Mouse (Mus musculus) hindbrain, embryonic 14.5 days (tissue): ENCODE measurements at regions not wholly inside any gene's neighbourhood (a gene's known extent, or its start where the extent isn't known, plus 50 kb on each side); places are given as distances from the start of the nearest gene placed in this dataset.

Source experiments
- ATAC-seq: fragments of 200-750 bp; cut with Nextera tagmentation; 2 replicates; pipeline ENCODE4 v1.8.0; 2017; ENCODE audit warnings: moderate number of reproducible peaks, mild to moderate bottlenecking, moderate TSS enrichment, moderate library complexity; ENCODE audit not compliant: low FRiP score
- DNase-seq: peaks from one replicate; pipeline ENCODE4 v3.0.0-alpha.2; 2015; ENCODE audit warnings: low spot score
- H3K27ac ChIP-seq: fragments of 300-500 bp; sonication (generic); 2 replicates; pipeline ENCODE4 v1.5.1; 2014; ENCODE audit warnings: mild to moderate bottlenecking, moderate library complexity
- H3K27me3 ChIP-seq: fragments of 300-500 bp; sonication (generic); 2 replicates; pipeline ENCODE4 v1.6.1; 2014; ENCODE audit warnings: mild to moderate bottlenecking, low read length, mixed read lengths; ENCODE audit not compliant: control insufficient read depth, insufficient read depth
- H3K36me3 ChIP-seq: fragments of 300-500 bp; sonication (generic); replicated peaks from 2 replicates; pipeline ENCODE4 v1.6.1; 2014; ENCODE audit not compliant: control insufficient read depth, insufficient read depth
- H3K4me1 ChIP-seq: fragments of 300-500 bp; sonication (generic); replicated peaks from 2 replicates; pipeline ENCODE4 v1.6.1; 2014; ENCODE audit warnings: antibody characterized with exemption, low read length, mixed read lengths; ENCODE audit not compliant: control insufficient read depth, insufficient read depth
- H3K4me2 ChIP-seq: fragments of 300-500 bp; sonication (generic); replicated peaks from 2 replicates; pipeline ENCODE4 v1.6.1; 2014; ENCODE audit warnings: mild to moderate bottlenecking, moderate library complexity
- H3K4me3 ChIP-seq: fragments of 300-500 bp; sonication (generic); replicated peaks from 2 replicates; pipeline ENCODE4 v1.5.1; 2014; ENCODE audit warnings: mild to moderate bottlenecking, low read length
- H3K9ac ChIP-seq: fragments of 300-500 bp; sonication (generic); 2 replicates; pipeline ENCODE4 v1.6.1; 2014
- H3K9me3 ChIP-seq: fragments of 300-500 bp; sonication (generic); 2 replicates; pipeline ENCODE4 v1.6.1; 2016; ENCODE audit warnings: low read length; ENCODE audit not compliant: control insufficient read depth
- WGBS: fragments of 180-500 bp; shearing (Covaris S2); extraction: QIAGEN DNeasy Blood & Tissue Kit; methylation state at CpG from one replicate; pipeline ENCODE4 v1.1.7; 2014; 5-methylcytosine and 5-hydroxymethylcytosine counted together

DNA sequence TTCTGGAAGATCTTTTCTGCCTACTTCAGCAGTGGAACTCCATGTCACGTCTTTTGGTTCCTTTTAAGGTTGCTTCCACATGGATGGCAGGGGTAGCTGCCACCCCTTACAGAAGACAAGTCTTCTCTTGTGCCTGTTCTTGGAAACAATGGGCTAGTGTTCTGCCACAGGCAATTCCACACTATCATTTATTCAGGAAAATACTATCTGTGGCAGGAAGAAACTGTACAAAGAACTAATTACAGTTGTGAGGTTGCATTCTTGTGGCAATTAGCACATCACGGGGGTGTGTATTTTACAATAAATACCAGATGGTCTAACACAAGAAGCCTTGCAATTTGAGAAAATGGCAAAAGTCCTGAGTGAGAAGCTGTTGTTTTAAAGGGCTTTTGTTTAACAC is 489.8 kb downstream of the Ccdc50 start:
- no peaks in the 10 kb centered on the region for H3K9me3 ChIP-seq
- H3K9ac ChIP-seq, result no peak overlapping the region
- H3K27me3 ChIP-seq, result no peaks in the 10 kb centered on the region
- no peak overlapping the region for H3K27ac ChIP-seq
- no peak for ATAC-seq
- H3K4me1 ChIP-seq, result no peaks in the 10 kb centered on the region
- no peak overlapping the region for H3K4me3 ChIP-seq
- DNase-seq, result no peak
- no peaks in the 10 kb centered on the region for H3K36me3 ChIP-seq
- no peak overlapping the region for H3K4me2 ChIP-seq
- WGBS, result 35% methylated on average over 2 of the region's 2 CpGs

DNA sequence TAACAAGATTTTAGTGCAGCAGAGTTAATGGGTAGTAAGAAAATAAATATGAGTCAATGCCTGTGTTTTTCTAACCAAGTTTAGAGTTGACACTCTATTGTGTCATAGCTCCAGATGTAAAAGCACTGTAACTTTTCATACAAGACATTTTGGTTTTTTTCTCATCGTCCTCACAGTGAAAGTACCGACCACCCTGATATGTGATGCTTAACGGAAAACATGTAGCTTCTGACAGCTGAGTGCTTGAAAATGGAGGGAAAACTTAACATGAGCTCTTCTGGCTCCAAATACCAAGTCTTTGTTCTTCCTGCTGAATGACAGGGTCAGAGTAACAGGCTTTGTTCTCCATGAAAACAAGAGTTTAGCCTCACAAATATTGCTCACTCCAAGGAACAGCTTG is 490.3 kb downstream of the Ccdc50 start:
- H3K27me3 ChIP-seq, result no peaks in the 10 kb centered on the region
- no peaks in the 10 kb centered on the region for H3K4me1 ChIP-seq
- no peak overlapping the region for H3K27ac ChIP-seq
- H3K36me3 ChIP-seq, result no peaks in the 10 kb centered on the region
- no peak overlapping the region for H3K9ac ChIP-seq
- ATAC-seq (no peak), DNase-seq (no peak)
- H3K9me3 ChIP-seq, result no peaks in the 10 kb centered on the region
- no peak overlapping the region for H3K4me2 ChIP-seq
- 57% methylated on average over 3 of the region's 3 CpGs for WGBS
- no peak overlapping the region for H3K4me3 ChIP-seq

DNA sequence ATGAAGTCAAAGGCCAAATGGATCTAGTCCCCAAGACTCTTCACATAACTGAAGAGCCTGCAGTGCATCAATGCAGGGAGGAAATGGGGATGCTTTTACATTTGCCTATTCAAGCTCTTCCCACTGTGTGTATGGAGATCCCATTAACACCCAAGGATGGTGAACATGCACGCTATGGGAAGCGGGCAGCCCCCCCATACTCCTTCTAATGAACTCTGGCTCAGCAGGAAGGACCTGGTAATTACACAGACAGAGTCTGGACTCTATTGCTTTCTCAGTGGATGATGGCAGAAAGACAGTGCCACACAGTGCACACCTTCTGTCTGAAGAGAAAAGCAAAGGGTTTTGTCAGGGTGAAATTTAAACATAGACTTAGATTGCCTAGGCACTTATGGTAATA is 495.7 kb downstream of the Ccdc50 start:
- DNase-seq, result no peak

DNA sequence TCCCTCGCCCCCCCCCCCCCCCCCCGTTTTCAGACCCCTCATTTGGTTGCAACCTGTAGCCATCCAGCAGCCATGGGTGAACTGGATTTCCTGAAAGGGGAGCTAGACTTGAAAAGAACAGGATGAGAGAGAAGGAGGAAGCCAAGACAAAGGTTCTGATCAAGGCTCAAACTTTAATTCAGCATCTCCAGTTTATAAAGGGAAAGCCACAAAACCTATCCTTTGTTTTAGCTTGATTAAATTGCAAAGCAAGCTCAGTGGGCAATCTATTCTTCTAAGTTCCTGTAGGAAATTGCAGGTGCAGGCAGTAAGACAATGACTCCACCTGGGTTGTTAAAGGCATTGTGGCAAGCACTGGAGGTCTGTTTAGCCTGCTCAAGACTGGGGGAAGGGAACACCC is 517.4 kb downstream of the Ccdc50 start:
- no peaks in the 10 kb centered on the region for H3K27me3 ChIP-seq
- no peaks in the 10 kb centered on the region for H3K4me1 ChIP-seq
- H3K4me2 ChIP-seq, result no peak overlapping the region
- H3K27ac ChIP-seq, result no peak overlapping the region
- no peak overlapping the region for H3K4me3 ChIP-seq
- H3K9me3 ChIP-seq, result no peaks in the 10 kb centered on the region
- H3K36me3 ChIP-seq, result no peaks in the 10 kb centered on the region
- no CpG with 5 or more reads among the region's 2 CpGs for WGBS
- H3K9ac ChIP-seq, result no peak overlapping the region
- ATAC-seq, result no peak
- DNase-seq, result no peak

More for the DNA sequence above, 495.7 kb downstream of the Ccdc50 start:
- H3K4me3 ChIP-seq, result no peak overlapping the region
- no peak overlapping the region for H3K4me2 ChIP-seq
- no peaks in the 10 kb centered on the region for H3K36me3 ChIP-seq
- no peak overlapping the region for H3K27ac ChIP-seq
- H3K9me3 ChIP-seq, result no peaks in the 10 kb centered on the region
- H3K4me1 ChIP-seq, result no peaks in the 10 kb centered on the region
- peak; percentile 79 for ATAC-seq
- 36% methylated on average over 2 of the region's 2 CpGs for WGBS
- no peaks in the 10 kb centered on the region for H3K27me3 ChIP-seq
- no peak overlapping the region for H3K9ac ChIP-seq

DNA sequence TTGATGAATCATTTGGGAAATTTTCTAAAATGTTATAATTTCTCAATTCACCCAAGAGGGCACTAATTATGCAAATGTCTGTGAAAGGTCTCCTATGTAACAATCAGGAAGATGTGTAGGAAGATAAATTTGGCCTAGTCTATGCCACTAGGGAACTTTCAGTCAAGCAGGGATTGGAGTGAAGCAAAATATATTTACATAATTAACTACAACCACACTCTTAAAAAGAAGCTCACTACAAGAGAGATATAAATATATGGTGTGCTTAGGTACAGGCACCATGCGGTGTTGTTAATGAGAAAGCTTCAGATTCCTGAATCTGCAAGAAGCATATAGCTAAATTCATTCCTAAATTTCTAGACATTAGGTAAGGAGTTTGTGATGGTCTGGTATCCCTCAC is 526.8 kb downstream of the Ccdc50 start:
- Histone ChIP-seq H3K4me2 (no peak overlapping the region), H3K4me3 (no peak overlapping the region), H3K9me3 (no peaks in the 10 kb centered on the region), H3K4me1 (0 out of 2 replicates have a peak, but pooled peaks cover 3% of the 10 kb centered on the region), H3K36me3 (no peaks in the 10 kb centered on the region), H3K27me3 (no peaks in the 10 kb centered on the region), H3K27ac (no peak overlapping the region), H3K9ac (no peak overlapping the region)
- WGBS, result 77% methylated on average over 1 of the region's 1 CpGs
- DNase-seq (no peak), ATAC-seq (0 out of 2 replicates have a peak, but pooled peaks have one; percentile 31)

DNA sequence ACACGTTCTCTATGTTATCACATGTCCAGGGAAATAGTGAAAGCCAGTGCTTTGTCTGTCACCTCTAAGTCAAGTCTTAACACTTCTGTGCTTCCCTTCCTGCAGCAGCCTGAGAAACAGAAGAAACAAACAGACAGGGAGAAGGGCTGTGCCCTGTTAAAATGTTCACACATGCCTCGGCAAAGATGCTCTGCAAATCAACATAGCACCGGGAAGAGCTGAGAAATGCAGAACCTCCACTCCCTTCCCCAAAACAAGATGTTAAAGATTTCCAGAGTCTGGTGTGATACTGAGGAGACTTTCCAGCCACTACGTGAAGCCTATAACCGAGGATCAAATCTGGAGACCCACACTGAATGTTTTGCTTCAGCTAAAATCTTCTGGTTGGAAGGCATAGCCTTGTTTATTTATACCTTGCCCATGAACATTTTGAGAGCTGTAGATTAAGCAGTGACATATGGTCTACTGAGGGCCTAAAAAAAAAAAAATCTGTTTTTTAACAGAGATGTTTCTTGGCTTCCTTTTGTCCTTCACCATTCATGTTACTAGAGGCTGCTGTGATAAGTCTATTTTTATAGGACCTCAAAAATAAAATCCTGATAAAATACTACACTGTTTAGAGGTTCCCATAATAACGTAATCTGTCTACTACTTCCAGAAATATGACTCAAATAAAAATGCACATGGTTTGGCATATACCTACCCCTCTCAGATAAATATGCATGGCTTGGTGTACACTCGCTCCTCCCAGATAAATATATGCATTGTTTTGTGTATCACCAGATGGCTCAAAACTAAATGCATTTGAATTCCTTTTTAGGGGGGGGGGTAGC is 537.1 kb downstream of the Ccdc50 start:
- DNase-seq, result no peak
- H3K9me3 ChIP-seq, result no peaks in the 10 kb centered on the region
- no peak for ATAC-seq

DNA sequence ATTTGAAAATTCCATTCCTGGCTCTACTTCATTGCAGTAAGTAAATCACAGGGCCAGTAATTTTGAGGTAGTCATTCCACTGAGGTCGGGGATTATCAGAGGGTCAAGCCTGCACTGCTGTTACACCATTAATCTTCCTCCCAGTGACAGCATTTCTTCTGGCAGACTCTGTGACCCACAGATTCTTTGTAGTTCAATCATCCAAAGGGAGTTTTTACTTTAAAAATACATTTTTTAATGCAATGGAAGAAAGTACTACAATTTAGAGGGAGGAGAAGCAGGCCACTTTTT is 537.6 kb downstream of the Ccdc50 start:
- H3K4me1 ChIP-seq, result no peaks in the 10 kb centered on the region
- no peak overlapping the region for H3K27ac ChIP-seq
- ATAC-seq (no peak), DNase-seq (no peak)
- H3K9me3 ChIP-seq, result no peaks in the 10 kb centered on the region
- H3K36me3 ChIP-seq, result no peaks in the 10 kb centered on the region
- H3K9ac ChIP-seq, result no peak overlapping the region
- WGBS, result 35% methylated on average over 1 of the region's 1 CpGs
- H3K27me3 ChIP-seq, result no peaks in the 10 kb centered on the region
- H3K4me3 ChIP-seq, result no peak overlapping the region
- no peak overlapping the region for H3K4me2 ChIP-seq

More for the DNA sequence above, 537.1 kb downstream of the Ccdc50 start:
- 65% methylated on average over 7 of the region's 7 CpGs for WGBS
- Histone ChIP-seq H3K4me3 (no peak overlapping the region), H3K27ac (no peak overlapping the region), H3K36me3 (no peaks in the 10 kb centered on the region), H3K9ac (no peak overlapping the region), H3K4me2 (no peak overlapping the region), H3K4me1 (no peaks in the 10 kb centered on the region), H3K27me3 (no peaks in the 10 kb centered on the region)

DNA sequence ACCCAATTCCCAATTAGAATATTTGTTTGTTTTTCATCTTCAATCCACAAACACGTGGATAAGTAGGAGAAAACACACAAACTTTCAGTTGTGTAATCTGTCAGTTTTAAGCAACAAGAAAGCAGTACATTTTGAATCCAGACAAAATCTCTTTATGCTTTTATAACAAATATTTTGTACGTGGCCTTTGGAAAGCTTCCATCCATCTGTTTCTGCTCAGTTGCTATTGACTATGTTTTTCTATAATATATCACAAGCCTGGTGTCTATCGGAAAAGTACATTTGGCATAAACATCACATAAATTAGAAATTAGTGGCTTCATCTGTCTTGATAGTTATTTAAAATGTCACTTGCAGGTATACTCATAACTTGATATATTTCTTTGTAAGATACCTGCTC is 560.6 kb downstream of the Ccdc50 start:
- H3K9ac ChIP-seq, result no peak overlapping the region
- 84% methylated on average over 3 of the region's 3 CpGs for WGBS

DNA sequence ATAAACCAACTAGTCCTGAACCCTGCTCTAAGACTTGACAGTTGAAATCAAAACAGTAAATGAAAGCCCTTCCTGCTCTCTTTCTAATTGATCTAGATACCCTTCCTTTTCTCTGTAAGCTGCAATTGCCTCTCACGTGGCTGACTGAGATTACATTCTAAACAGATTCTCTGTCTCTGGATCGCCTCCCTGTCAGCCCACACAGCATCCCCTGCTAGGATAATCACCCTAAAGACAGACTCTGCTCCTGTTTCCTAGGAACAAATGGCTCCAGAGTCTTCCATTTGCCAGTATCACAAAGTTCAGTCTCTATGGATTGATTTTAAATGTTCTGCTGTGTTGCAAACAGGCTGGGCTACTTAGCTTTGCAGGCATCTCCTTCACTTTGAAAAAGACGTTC is 561.1 kb downstream of the Ccdc50 start:
- Histone ChIP-seq H3K27me3 (no peaks in the 10 kb centered on the region), H3K9ac (no peak overlapping the region), H3K4me3 (no peak overlapping the region), H3K27ac (no peak overlapping the region), H3K4me2 (no peak overlapping the region), H3K36me3 (no peaks in the 10 kb centered on the region), H3K9me3 (0 out of 2 replicates have a peak, but pooled peaks cover 1% of the 10 kb centered on the region), H3K4me1 (no peaks in the 10 kb centered on the region)
- WGBS, result 30% methylated on average over 3 of the region's 3 CpGs
- DNase-seq, result no peak
- ATAC-seq, result no peak

More for the DNA sequence above, 560.6 kb downstream of the Ccdc50 start:
- Histone ChIP-seq H3K4me1 (no peaks in the 10 kb centered on the region), H3K36me3 (no peaks in the 10 kb centered on the region), H3K27ac (no peak overlapping the region), H3K27me3 (no peaks in the 10 kb centered on the region), H3K9me3 (no peaks in the 10 kb centered on the region), H3K4me2 (no peak overlapping the region), H3K4me3 (no peak overlapping the region)
- DNase-seq (no peak), ATAC-seq (no peak)

DNA sequence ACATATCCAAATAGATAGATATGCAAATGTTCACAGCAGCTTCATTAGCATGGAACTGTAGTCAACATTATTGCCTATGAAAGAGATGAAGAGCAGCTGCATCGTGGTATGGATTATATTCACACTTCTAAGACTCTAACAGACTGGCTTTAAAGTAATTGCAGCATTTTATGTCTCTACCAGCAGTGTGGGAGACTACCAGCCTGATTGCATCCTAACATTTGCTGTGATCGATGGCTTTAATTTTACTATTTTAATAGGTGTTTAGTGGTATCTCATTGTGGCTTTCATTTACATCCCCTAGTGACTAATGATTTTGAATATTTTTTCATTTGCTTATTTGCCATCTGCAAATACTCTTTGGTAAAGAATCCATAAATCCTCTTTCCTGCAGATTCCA is 574.1 kb downstream of the Ccdc50 start:
- WGBS, result 63% methylated on average over 2 of the region's 2 CpGs
- Histone ChIP-seq H3K4me3 (no peak overlapping the region), H3K4me2 (no peak overlapping the region), H3K9me3 (no peaks in the 10 kb centered on the region), H3K27me3 (no peaks in the 10 kb centered on the region), H3K4me1 (no peaks in the 10 kb centered on the region), H3K9ac (no peak overlapping the region), H3K36me3 (no peaks in the 10 kb centered on the region), H3K27ac (no peak overlapping the region)
- DNase-seq (no peak), ATAC-seq (peak; percentile 46; the same call in 1 of the 2 replicates)
